Mouse (Mus musculus) spleen, adult 2 months (tissue): ENCODE data around the gene Alg1.

Experiments used
- CTCF ChIP-seq: fragments of 200-500 bp; IDR thresholded peaks from 2 replicates; pipeline ENCODE4 v1.5.1; 2011; ENCODE audit warnings: mild to moderate bottlenecking, inconsistent platforms; ENCODE audit not compliant: insufficient read depth, insufficient read length, insufficient replicate concordance; ENCODE audit errors: extremely low read depth
- POLR2A ChIP-seq: fragments of 200-500 bp; IDR thresholded peaks from 2 replicates; pipeline ENCODE4 v1.6.1; 2011; ENCODE audit warnings: low read depth, low read length, inconsistent platforms

- TF ChIP-seq CTCF = no peak
- TF ChIP-seq POLR2A = no peak
These were observed 21.8 kb downstream of the Alg1 start for GRCm38 (mm10) chr16:5255081-5255740.
